Mouse (Mus musculus) forebrain, embryonic 11.5 days (tissue): ENCODE measurements at regions not wholly inside any gene's neighbourhood (a gene's known extent, or its start where the extent isn't known, plus 50 kb on each side); places are given as distances from the start of the nearest gene placed in this dataset.

Experiments
- ATAC-seq: fragments of 200-750 bp; cut with Nextera tagmentation; replicated peaks from 2 replicates; pipeline ENCODE4 v1.8.0; 2017; ENCODE audit warnings: moderate TSS enrichment; ENCODE audit not compliant: low FRiP score
- DNase-seq: peaks from one replicate; pipeline ENCODE4 v3.0.0-alpha.2; 2017; ENCODE audit warnings: low spot score
- H3K27ac ChIP-seq: fragments of 300-500 bp; sonication (generic); 2 replicates; pipeline ENCODE4 v1.5.1; 2014; ENCODE audit warnings: low read depth, low read length
- H3K27me3 ChIP-seq: fragments of 300-500 bp; sonication (generic); 2 replicates; pipeline ENCODE4 v1.6.1; 2014; ENCODE audit warnings: mild to moderate bottlenecking, low read length, mixed read lengths; ENCODE audit not compliant: control insufficient read depth, insufficient read depth
- H3K36me3 ChIP-seq: fragments of 300-500 bp; sonication (generic); 2 replicates; pipeline ENCODE4 v1.6.1; 2014; ENCODE audit warnings: mild to moderate bottlenecking, low read length, moderate library complexity, mixed read lengths; ENCODE audit not compliant: control insufficient read depth, insufficient read depth
- H3K4me1 ChIP-seq: fragments of 300-500 bp; sonication (generic); replicated peaks from 2 replicates; pipeline ENCODE4 v1.6.1; 2014; ENCODE audit warnings: low read length, mixed read lengths; ENCODE audit not compliant: control insufficient read depth, insufficient read depth
- H3K4me2 ChIP-seq: fragments of 300-500 bp; sonication (generic); 2 replicates; pipeline ENCODE4 v1.6.1; 2014; ENCODE audit warnings: low read depth, mild to moderate bottlenecking, low read length, moderate library complexity, mixed read lengths; ENCODE audit not compliant: severe bottlenecking
- H3K4me3 ChIP-seq: fragments of 300-500 bp; sonication (generic); 2 replicates; pipeline ENCODE4 v1.5.1; 2014; ENCODE audit warnings: low read depth, low read length
- H3K9ac ChIP-seq: fragments of 300-500 bp; sonication (generic); 2 replicates; pipeline ENCODE4 v1.6.1; 2014; ENCODE audit warnings: low read length
- H3K9me3 ChIP-seq: fragments of 300-500 bp; sonication (generic); 2 replicates; pipeline ENCODE4 v1.6.1; 2016; ENCODE audit warnings: low read length, mixed read lengths; ENCODE audit not compliant: control insufficient read depth
- WGBS: fragments of 180-500 bp; shearing (Covaris S2); extraction: QIAGEN DNeasy Blood & Tissue Kit; methylation state at CpG from one replicate; pipeline ENCODE4 v1.1.7; 2014; 5-methylcytosine and 5-hydroxymethylcytosine counted together

DNA sequence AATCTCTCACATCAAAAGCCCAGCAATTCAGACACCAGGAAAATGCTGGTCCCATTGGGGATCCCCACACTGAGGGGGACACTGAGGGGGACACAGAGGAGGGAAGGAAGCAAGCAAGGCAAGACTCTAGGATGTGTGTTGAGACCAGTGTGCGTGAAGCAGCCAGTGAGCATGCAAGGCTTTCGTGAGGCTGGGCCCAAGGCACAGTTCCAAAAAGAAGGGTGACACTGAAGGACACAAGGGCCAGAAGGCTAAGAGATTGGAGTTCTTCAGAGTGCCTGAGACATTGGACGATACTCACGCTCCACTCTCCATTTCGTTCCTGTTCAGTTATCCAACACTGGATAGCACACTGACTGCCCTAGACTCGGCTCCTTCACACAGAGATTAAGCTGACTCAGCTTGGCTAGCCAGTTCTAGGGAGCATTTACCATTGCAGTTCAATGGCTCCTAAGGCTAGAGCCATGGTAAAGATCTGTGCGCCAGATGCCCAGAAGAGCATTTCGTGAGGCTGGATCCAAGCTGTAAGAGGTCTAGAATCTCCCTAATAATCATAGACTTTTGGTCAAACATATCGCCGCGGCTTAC is 150.1 kb downstream of the Zfp36l1 start:
- Histone ChIP-seq H3K4me1 (peaks cover 5% of the 10 kb centered on the region), H3K9ac (no peak overlapping the region), H3K27me3 (no peaks in the 10 kb centered on the region), H3K4me2 (no peak overlapping the region), H3K36me3 (no peaks in the 10 kb centered on the region), H3K9me3 (no peaks in the 10 kb centered on the region), H3K4me3 (no peak overlapping the region), H3K27ac (no peak overlapping the region)
- DNase-seq (peak; percentile 24), ATAC-seq (no peak)
- WGBS = 95% methylated on average over 11 of the region's 11 CpGs

DNA sequence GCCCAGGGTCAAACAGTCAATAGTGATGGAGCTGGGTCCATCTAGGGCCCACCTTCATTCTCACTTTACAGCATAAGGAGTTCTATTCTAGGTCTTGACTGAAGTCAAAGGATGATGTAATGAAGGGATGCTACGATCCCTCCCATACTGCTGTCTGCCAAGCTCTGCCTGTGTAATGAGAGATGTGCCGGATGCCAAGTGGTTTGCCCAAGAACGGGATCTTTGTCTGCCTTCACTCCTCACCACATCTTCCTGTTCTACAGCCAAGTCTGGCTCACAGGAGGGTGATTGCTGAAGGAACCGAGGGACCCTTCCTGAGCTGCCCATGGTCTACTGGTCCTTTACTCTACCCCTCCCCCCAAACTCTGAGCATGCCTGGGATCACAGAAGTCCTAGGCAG is 150.9 kb downstream of the Zfp36l1 start:
- Histone ChIP-seq H3K27me3 (no peaks in the 10 kb centered on the region), H3K9ac (no peak overlapping the region), H3K27ac (no peak overlapping the region), H3K36me3 (no peaks in the 10 kb centered on the region), H3K4me3 (no peak overlapping the region), H3K4me1 (peaks cover 5% of the 10 kb centered on the region), H3K9me3 (no peaks in the 10 kb centered on the region), H3K4me2 (no peak overlapping the region)
- WGBS = 94% methylated on average over 4 of the region's 4 CpGs
- DNase-seq = no peak
- ATAC-seq = no peak

DNA sequence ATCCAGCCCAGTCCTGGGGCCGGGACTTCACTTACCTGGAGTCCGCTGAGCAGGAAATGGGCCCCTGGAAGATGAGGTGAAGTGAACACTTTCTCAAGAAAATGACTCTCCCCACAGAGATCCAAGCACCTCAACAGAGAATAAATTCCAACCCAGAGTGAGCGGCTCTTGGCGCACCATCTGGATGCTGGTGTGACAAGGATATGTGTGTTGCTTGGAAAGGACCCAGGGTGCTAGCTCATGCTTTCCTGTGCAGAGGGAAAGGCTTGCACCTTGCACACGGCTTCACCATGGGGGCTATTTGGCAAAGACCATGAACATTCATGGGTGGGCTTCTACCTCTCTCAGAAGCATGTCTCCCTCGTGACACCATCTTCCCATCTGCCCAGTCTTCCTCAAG is 151.7 kb downstream of the Zfp36l1 start:
- Histone ChIP-seq H3K27me3 (no peaks in the 10 kb centered on the region), H3K4me2 (no peak overlapping the region), H3K27ac (no peak overlapping the region), H3K4me3 (no peak overlapping the region), H3K9me3 (no peaks in the 10 kb centered on the region), H3K36me3 (no peaks in the 10 kb centered on the region), H3K4me1 (peaks cover 5% of the 10 kb centered on the region), H3K9ac (no peak overlapping the region)
- ATAC-seq = no peak
- 96% methylated on average over 6 of the region's 6 CpGs for WGBS
- DNase-seq = peak; percentile 17

DNA sequence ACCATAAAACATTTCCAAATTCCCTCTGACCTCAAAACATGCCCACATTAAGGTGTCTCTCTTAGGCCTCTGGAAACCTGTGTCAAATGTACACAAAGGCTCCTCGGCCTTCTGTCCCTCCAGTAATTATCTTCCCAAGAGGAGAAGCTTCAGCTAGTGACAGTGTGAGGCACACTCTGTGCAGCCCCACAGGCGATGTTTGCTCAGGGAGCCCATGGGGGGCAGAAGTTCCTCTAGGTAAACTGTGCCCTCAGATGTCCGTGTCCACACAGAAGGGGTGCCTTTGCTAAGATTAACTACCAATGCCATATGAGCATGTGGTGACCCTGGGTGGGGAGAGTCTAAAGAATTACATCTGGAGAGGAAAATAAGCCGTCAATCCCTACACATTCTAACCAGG is 152.4 kb downstream of the Zfp36l1 start:
- Histone ChIP-seq H3K9me3 (no peaks in the 10 kb centered on the region), H3K4me2 (no peak overlapping the region), H3K4me3 (no peak overlapping the region), H3K4me1 (no peaks in the 10 kb centered on the region), H3K36me3 (no peaks in the 10 kb centered on the region), H3K27ac (no peak overlapping the region), H3K27me3 (no peaks in the 10 kb centered on the region), H3K9ac (no peak overlapping the region)
- DNase-seq (peak; percentile 37), ATAC-seq (no peak)
- 85% methylated on average over 4 of the region's 4 CpGs for WGBS

DNA sequence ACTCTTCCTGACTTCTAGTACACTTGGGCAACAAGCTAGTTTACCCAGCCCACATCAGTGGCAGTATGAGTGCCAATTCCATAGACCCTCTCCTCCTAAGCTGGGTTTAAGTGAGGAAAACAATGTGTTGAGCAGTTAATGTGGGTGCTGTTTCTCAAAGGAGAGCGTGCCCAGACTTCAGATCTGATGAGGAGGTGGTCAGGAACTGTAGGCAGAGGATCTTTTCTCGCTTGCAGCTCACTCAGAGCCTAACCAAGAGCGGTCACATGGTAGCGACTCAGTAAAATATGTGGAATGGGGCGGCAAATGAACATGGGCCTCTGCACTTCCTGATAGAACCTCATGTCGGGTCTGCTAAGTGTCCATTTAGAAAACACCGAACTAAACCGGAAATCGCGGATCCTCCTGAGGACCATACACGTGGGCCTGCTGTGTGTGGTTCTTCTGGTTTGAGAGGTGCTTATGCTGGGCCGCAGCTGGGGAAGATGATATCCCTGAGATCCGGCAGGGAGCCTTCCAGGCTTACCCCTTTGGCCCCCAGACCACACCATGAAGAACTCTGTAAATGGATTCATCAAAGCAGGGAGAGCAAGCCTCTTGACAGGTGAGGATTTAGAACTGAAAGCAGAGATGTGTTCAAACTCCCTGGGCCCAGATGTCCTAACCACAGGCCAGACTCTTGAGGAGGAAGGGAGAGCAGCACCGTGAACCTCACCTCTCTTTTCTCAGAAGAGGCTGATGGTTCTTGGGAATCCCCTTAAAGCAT is 153.1 kb downstream of the Zfp36l1 start:
- 88% methylated on average over 14 of the region's 14 CpGs for WGBS
- Histone ChIP-seq H3K27me3 (no peaks in the 10 kb centered on the region), H3K9ac (no peak overlapping the region), H3K36me3 (no peaks in the 10 kb centered on the region), H3K4me2 (no peak overlapping the region), H3K4me1 (no peaks in the 10 kb centered on the region), H3K27ac (no peak overlapping the region), H3K4me3 (no peak overlapping the region), H3K9me3 (no peaks in the 10 kb centered on the region)
- peak; percentile 37 for DNase-seq
- ATAC-seq = no peak

DNA sequence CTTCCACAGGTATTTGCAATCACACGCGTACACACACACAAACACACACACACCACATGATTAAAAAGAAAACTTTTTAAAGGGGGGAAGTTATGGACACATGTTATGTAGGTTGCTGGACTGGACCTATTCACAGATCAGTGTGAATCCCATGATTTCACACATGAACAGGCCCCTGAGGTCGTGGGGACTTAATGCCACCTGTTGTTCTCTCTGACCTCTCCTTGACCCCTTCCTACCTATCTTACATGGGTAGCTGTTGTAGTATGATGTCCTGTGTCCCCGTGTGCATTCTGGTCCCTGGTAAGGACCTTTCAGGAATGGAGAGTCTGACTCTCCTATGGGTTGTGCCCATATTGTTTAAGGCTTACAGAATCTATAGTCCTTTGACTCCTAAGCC is 155.6 kb downstream of the Zfp36l1 start:
- Histone ChIP-seq H3K4me2 (no peak overlapping the region), H3K27me3 (no peaks in the 10 kb centered on the region), H3K36me3 (no peaks in the 10 kb centered on the region), H3K9me3 (no peaks in the 10 kb centered on the region), H3K9ac (no peak overlapping the region), H3K4me3 (no peak overlapping the region), H3K27ac (no peak overlapping the region), H3K4me1 (no peaks in the 10 kb centered on the region)
- WGBS = 75% methylated on average over 4 of the region's 4 CpGs
- DNase-seq = peak; percentile 31
- no peak for ATAC-seq

DNA sequence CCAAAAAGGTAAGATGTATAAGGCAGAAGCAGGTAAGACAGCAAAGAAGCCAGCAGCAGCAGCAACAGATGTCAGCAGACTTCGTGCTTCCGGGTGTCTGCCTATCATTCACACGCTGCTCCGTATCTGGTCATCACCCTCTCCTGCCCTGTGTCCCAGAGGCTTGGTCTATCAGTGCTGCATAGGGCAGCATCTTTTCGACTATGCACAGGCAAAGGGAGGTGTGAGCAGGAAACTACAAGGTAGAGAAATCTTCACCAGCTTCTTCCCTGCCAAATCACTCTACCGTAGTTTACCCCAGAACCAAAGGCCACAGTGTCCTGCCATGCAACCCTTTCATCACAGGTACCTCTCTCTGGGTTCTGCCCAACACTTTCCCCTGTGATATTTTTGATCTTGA is 156.5 kb downstream of the Zfp36l1 start:
- Histone ChIP-seq H3K4me3 (no peak overlapping the region), H3K27me3 (no peaks in the 10 kb centered on the region), H3K27ac (no peak overlapping the region), H3K4me2 (no peak overlapping the region), H3K36me3 (no peaks in the 10 kb centered on the region), H3K9me3 (no peaks in the 10 kb centered on the region), H3K9ac (no peak overlapping the region), H3K4me1 (no peaks in the 10 kb centered on the region)
- ATAC-seq = no peak
- WGBS = 90% methylated on average over 6 of the region's 6 CpGs
- no peak for DNase-seq

DNA sequence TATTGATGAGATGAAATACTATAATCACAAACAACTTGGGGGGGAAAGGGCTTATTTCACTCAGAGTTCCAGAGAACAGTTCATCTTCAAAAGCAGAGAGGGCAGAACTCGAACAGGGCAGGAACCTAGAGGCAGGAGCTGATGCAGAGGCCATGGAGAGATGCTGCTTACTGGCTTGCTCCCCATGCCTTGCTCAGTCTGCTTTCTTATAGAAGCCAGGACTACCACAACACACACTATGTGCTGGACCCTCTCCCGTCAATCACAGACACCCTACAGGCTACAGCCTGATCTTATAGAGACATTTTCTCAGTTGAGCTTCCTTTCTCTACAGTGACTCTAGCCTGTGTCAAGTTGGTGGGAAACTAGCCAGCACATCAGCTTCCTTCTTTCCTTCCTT is 157.3 kb downstream of the Zfp36l1 start:
- DNase-seq = no peak
- Histone ChIP-seq H3K9me3 (no peaks in the 10 kb centered on the region), H3K4me3 (no peak overlapping the region), H3K4me2 (no peak overlapping the region), H3K4me1 (no peaks in the 10 kb centered on the region), H3K36me3 (no peaks in the 10 kb centered on the region), H3K27me3 (no peaks in the 10 kb centered on the region), H3K9ac (no peak overlapping the region), H3K27ac (no peak overlapping the region)
- 98% methylated on average over 2 of the region's 2 CpGs for WGBS
- no peak for ATAC-seq

DNA sequence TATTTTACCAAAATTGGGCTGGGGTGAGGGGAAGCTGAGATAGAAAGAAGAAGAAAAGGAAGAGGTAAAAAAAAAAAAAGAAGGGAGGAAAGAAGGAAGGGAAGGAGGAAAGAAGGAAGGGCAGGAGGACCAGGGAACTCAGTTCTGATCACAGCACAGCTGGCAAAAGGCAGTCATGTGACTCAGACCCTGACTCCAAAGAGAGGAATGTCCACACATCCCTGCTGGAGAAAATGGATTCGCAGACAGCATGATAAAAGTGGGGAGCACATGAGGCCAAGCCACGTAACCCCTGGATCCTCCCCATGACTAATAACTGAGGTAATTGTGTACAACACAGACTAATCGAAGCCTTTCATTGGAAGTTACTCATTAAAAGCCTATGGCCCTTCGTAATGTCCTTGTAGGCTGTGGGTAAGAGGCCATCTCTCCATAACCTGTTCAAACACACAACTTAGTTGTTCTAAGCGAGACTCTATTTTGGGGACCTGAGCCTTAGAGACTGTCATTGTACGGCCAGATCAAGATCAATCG is 162.2 kb downstream of the Zfp36l1 start:
- WGBS = 91% methylated on average over 7 of the region's 7 CpGs
- DNase-seq = no peak
- H3K36me3 ChIP-seq = no peaks in the 10 kb centered on the region

More for the DNA sequence above, 162.2 kb downstream of the Zfp36l1 start:
- Histone ChIP-seq H3K27me3 (no peaks in the 10 kb centered on the region), H3K4me2 (no peak overlapping the region), H3K9me3 (no peaks in the 10 kb centered on the region), H3K4me1 (peaks cover 2% of the 10 kb centered on the region; the same call in 1 of the 2 replicates), H3K9ac (no peak overlapping the region), H3K4me3 (no peak overlapping the region), H3K27ac (no peak overlapping the region)
- ATAC-seq = no peak
